Mouse (Mus musculus): ENCODE results near the gene Tacr2.

- TF ChIP-seq CTCF (IDR thresholded peaks at IDR 0.05; ENCODE audit: low read depth, low read length): no peak
- TF ChIP-seq GATA2 (IDR thresholded peaks at IDR 0.05; ENCODE audit: borderline replicate concordance, low read depth, low read length): no peak
- TF ChIP-seq TAL1 (conservative IDR thresholded peaks at IDR 0.05; ENCODE audit: low read depth, low read length): no peak
Observed at GRCm38 (mm10) chr10:62252496-62253235, 428 bp downstream of the Tacr2 start.
